In genomic region chr12:99374099-99374600, GRCm38 (mm10) we compare ENCODE assay signal across 9 mouse cellular contexts.
DNase-seq lines count a peak whose midpoint lies in the region; ATAC-seq and TF ChIP-seq lines count a peak whose summit lies in the region.
"Had no signal": no experiment of that assay in that cellular context is flagged by ENCODE, and none has a peak within 500 bp of the region (broad histone marks: within the 10 kb centered on the region; RNA-seq: fewer than 3 reads in every experiment).

No protein-coding gene starts in this region.

- ATAC-seq in embryonic facial prominence, embryonic 14.5 days (ENCODE audit: low read depth) = peak; percentile 62; the same call in 1 of the 2 replicates
- ATAC-seq in lung, postnatal 0 days = no peak
- peak; percentile 53; the same call in 1 of the 2 replicates for ATAC-seq in forebrain, embryonic 16.5 days
- ATAC-seq in CD4-positive, CD25-positive, alpha-beta regulatory T cell, adult 4 months = no peak

- TF ChIP-seq CTCF in lung, postnatal 0 days (IDR thresholded peaks at IDR 0.05) = no peak

- H3K36me3 ChIP-seq in embryonic facial prominence, embryonic 14.5 days (ENCODE audit: control insufficient read depth, insufficient read depth, low read length) = 0 out of 2 replicates have a peak, but pooled peaks cover 17% of the 10 kb centered on the region
- H3K36me3 ChIP-seq in embryonic facial prominence, embryonic 10.5 days (replicated peaks) = peaks cover 47% of the 10 kb centered on the region
- H3K36me3 ChIP-seq in lung, postnatal 0 days (ENCODE audit: insufficient read depth, low read length) = no peaks in the 10 kb centered on the region
- no peaks in the 10 kb centered on the region for H3K36me3 ChIP-seq in forebrain, embryonic 16.5 days (ENCODE audit: control insufficient read depth, insufficient read depth)

- 0 out of 2 replicates have a peak, but pooled peaks cover 3% of the 10 kb centered on the region for H3K4me1 ChIP-seq in embryonic facial prominence, embryonic 14.5 days (ENCODE audit: control insufficient read depth, insufficient read depth, low read length)
- H3K4me1 ChIP-seq in embryonic facial prominence, embryonic 10.5 days = peaks cover 20% of the 10 kb centered on the region
- H3K4me1 ChIP-seq in lung, postnatal 0 days (ENCODE audit: insufficient read depth, low read depth, low read length) = peaks cover 2% of the 10 kb centered on the region; the same call in 1 of the 2 replicates
- peaks cover 48% of the 10 kb centered on the region for H3K4me1 ChIP-seq in forebrain, embryonic 16.5 days (replicated peaks; ENCODE audit: control insufficient read depth, insufficient read depth, low read length)

- H3K4me2 ChIP-seq in embryonic facial prominence, embryonic 14.5 days (ENCODE audit: low read depth, low read length) = no peak overlapping the region
- H3K4me2 ChIP-seq in lung, postnatal 0 days (replicated peaks; ENCODE audit: low read depth, low read length) = no peak overlapping the region
- H3K4me2 ChIP-seq in forebrain, embryonic 16.5 days (ENCODE audit: low read length) = no peak overlapping the region

- H3K27me3 ChIP-seq in embryonic facial prominence, embryonic 14.5 days (replicated peaks; ENCODE audit: control insufficient read depth, insufficient read depth, low read length) = no peaks in the 10 kb centered on the region
- H3K27me3 ChIP-seq in embryonic facial prominence, embryonic 10.5 days (replicated peaks; ENCODE audit: low read depth, poor library complexity, severe bottlenecking) = no peaks in the 10 kb centered on the region
- H3K27me3 ChIP-seq in lung, postnatal 0 days (replicated peaks; ENCODE audit: insufficient read depth, low read length) = no peaks in the 10 kb centered on the region
- no peaks in the 10 kb centered on the region for H3K27me3 ChIP-seq in forebrain, embryonic 16.5 days (replicated peaks; ENCODE audit: control insufficient read depth, insufficient read depth, low read length)

- no peaks in the 10 kb centered on the region for H3K9me3 ChIP-seq in embryonic facial prominence, embryonic 14.5 days (ENCODE audit: control insufficient read depth, low read length)
- H3K9me3 ChIP-seq in embryonic facial prominence, embryonic 10.5 days = peaks cover 7% of the 10 kb centered on the region; the same call in 1 of the 2 replicates
- H3K9me3 ChIP-seq in lung, postnatal 0 days (ENCODE audit: low read length) = no peaks in the 10 kb centered on the region
- H3K9me3 ChIP-seq in forebrain, embryonic 16.5 days (ENCODE audit: control insufficient read depth, low read length) = no peaks in the 10 kb centered on the region; the same call in 1 of the 2 replicates

- H3K27ac ChIP-seq in embryonic facial prominence, embryonic 14.5 days (replicated peaks; ENCODE audit: low read depth, low read length) = no peak overlapping the region
- no peak overlapping the region for H3K27ac ChIP-seq in embryonic facial prominence, embryonic 10.5 days (replicated peaks)
- H3K27ac ChIP-seq in lung, postnatal 0 days (ENCODE audit: low read length) = no peak overlapping the region
- H3K27ac ChIP-seq in forebrain, embryonic 16.5 days (ENCODE audit: low read length) = no peak overlapping the region
- H3K27ac ChIP-seq: liver, embryonic 14.5 days had no signal

- H3K9ac ChIP-seq in embryonic facial prominence, embryonic 14.5 days (ENCODE audit: low read depth, low read length) = no peak overlapping the region
- H3K9ac ChIP-seq in lung, postnatal 0 days (replicated peaks; ENCODE audit: low read depth) = no peak overlapping the region
- H3K9ac ChIP-seq in forebrain, embryonic 16.5 days (replicated peaks; ENCODE audit: low read depth, low read length) = no peak overlapping the region
- H3K9ac ChIP-seq: liver, embryonic 14.5 days had no signal

- no peak for TF ChIP-seq EP300 in lung, postnatal 0 days (IDR thresholded peaks at IDR 0.05)

- DNase-seq in embryonic facial prominence, embryonic 14.5 days (ENCODE audit: low spot score) = peak; percentile 17
- no peak for DNase-seq in embryonic facial prominence, embryonic 10.5 days (ENCODE audit: low spot score)
- DNase-seq in lung, adult 18-20 months = peak; percentile 41 to 42
- DNase-seq in lung, postnatal 0 days (ENCODE audit: low spot score) = no peak
- DNase-seq in kidney, postnatal 14 days = peak; percentile 78
- no peak for DNase-seq in urinary bladder, adult 2 months (ENCODE audit: low spot score)

- no peak overlapping the region for H3K4me3 ChIP-seq in embryonic facial prominence, embryonic 14.5 days (ENCODE audit: low read depth, low read length)
- H3K4me3 ChIP-seq in embryonic facial prominence, embryonic 10.5 days = no peak overlapping the region
- H3K4me3 ChIP-seq in lung, postnatal 0 days (ENCODE audit: low read depth, low read length) = no peak overlapping the region
- no peak overlapping the region for H3K4me3 ChIP-seq in forebrain, embryonic 16.5 days (replicated peaks; ENCODE audit: low read length)

- WGBS in embryonic facial prominence, embryonic 14.5 days = 77% methylated on average over 12 of the region's 12 CpGs
- 93% methylated on average over 12 of the region's 12 CpGs for WGBS in embryonic facial prominence, embryonic 10.5 days
- WGBS in lung, postnatal 0 days = 58% methylated on average over 12 of the region's 12 CpGs
- 45% methylated on average over 12 of the region's 12 CpGs for WGBS in forebrain, embryonic 16.5 days

Comparison
In these comparisons a context has a peak if more than half of its experiments do, and no peak if none do; other contexts are left out.
1. DNase-seq: peak in embryonic facial prominence, embryonic 14.5 days (single experiment), lung, adult 18-20 months (2 of 2) and kidney, postnatal 14 days (single experiment); none in embryonic facial prominence, embryonic 10.5 days (single experiment), lung, postnatal 0 days (single experiment) and urinary bladder, adult 2 months (single experiment).
2. ATAC-seq: peak in embryonic facial prominence, embryonic 14.5 days (single experiment) and forebrain, embryonic 16.5 days (single experiment); none in lung, postnatal 0 days (single experiment) and CD4-positive, CD25-positive, alpha-beta regulatory T cell, adult 4 months (single experiment).